13 mouse cellular contexts compared by ENCODE assay signal in genomic region chr9:117419874-117420485, GRCm38 (mm10).
"Had no signal": no experiment of that assay in that cellular context is flagged by ENCODE, and none has a peak within 500 bp of the region (broad histone marks: within the 10 kb centered on the region; RNA-seq: fewer than 3 reads in every experiment).

No protein-coding gene starts in this region.

- H3K4me3 ChIP-seq: intestine, embryonic 15.5 days; layer of hippocampus, adult 2 months; limb, embryonic 12.5 days; liver, embryonic 13.5 days; myocyte had no signal

- ATAC-seq: intestine, embryonic 15.5 days; liver, postnatal 0 days had no signal

- H3K4me1 ChIP-seq: intestine, embryonic 15.5 days; limb, embryonic 12.5 days; liver, embryonic 13.5 days had no signal

- DNase-seq: kidney, adult 18-20 months; kidney, postnatal 10 days; kidney, postnatal 4 days; liver; liver, embryonic 13.5 days; liver, postnatal 0 days; midbrain, embryonic 14.5 days; spleen, adult 18-20 months; thymus, postnatal 36 days had no signal

- H3K27ac ChIP-seq: intestine, embryonic 15.5 days; layer of hippocampus, adult 2 months; limb, embryonic 12.5 days; liver, embryonic 13.5 days had no signal

- H3K9ac ChIP-seq: intestine, embryonic 15.5 days; limb, embryonic 12.5 days; liver, embryonic 13.5 days; liver, postnatal 0 days had no signal

- H3K9me3 ChIP-seq: intestine, embryonic 15.5 days; limb, embryonic 12.5 days; liver, embryonic 13.5 days had no signal

- H3K36me3 ChIP-seq: intestine, embryonic 15.5 days; limb, embryonic 12.5 days; liver, embryonic 13.5 days had no signal

- H3K4me2 ChIP-seq: intestine, embryonic 15.5 days; limb, embryonic 12.5 days; liver, embryonic 13.5 days had no signal

- H3K27me3 ChIP-seq: intestine, embryonic 15.5 days; limb, embryonic 12.5 days; liver, embryonic 13.5 days had no signal
